Mouse (Mus musculus) lung, adult 2 months (tissue): ENCODE data around the gene Gm20388. TPM values are rescaled to one million over a fixed set of nuclear protein-coding genes. Genes with fewer than 3 reads are reported as not detected.

Experiments
- DNase-seq: peaks from one replicate; pipeline ENCODE4 v3.0.0; 2022
- H3K4me1 ChIP-seq: fragments of 200-500 bp; 2 replicates; pipeline ENCODE4 v1.6.1; 2011; ENCODE audit warnings: low read length; ENCODE audit not compliant: control insufficient read depth, insufficient read depth
- H3K4me3 ChIP-seq: fragments of 200-500 bp; replicated peaks from 2 replicates; pipeline ENCODE3; 2011; ENCODE audit warnings: low read depth, mild to moderate bottlenecking, control low read depth, low read length; ENCODE audit errors: extremely low read depth
- CTCF ChIP-seq: fragments of 200-500 bp; IDR thresholded peaks from 2 replicates; pipeline ENCODE4 v1.5.1; 2011; ENCODE audit warnings: mild to moderate bottlenecking, low read length, control low read depth; ENCODE audit not compliant: insufficient read depth
- POLR2A ChIP-seq: fragments of 200-500 bp; IDR thresholded peaks from 2 replicates; pipeline ENCODE4 v1.6.1; 2011; ENCODE audit warnings: low read depth, mild to moderate bottlenecking, control low read depth, low read length, borderline replicate concordance; ENCODE audit errors: extremely low read depth
- WGBS: fragments of 180-500 bp; shearing (Covaris S2); methylation state at CpG from one replicate; pipeline ENCODE4 v1.1.7; 2018; 5-methylcytosine and 5-hydroxymethylcytosine counted together
- polyA plus RNA-seq: library from polyadenylated mRNA; depleted of rRNA; stranded (reverse); fragments of >200 nt; gene quantifications from 2 replicates; pipeline ENCODE4 v1.2.3, GENCODE M21; 2012

The Gm20388 gene
- polyA plus RNA-seq, 1 experiment, result 67.8 TPM

- WGBS, result 40% methylated on average over 4 of the region's 4 CpGs
- no peak overlapping the region for H3K4me3 ChIP-seq
- DNase-seq, result no peak
- no peak for TF ChIP-seq POLR2A
- TF ChIP-seq CTCF, result no peak
- peaks cover 14% of the 10 kb centered on the region for H3K4me1 ChIP-seq
Observed at GRCm38 (mm10) chr8:121967977-121968376, 2057.3 kb downstream of the Gm20388 start.

- no peak for TF ChIP-seq CTCF
- no peak for TF ChIP-seq POLR2A
- 56% methylated on average over 4 of the region's 4 CpGs for WGBS
- Histone ChIP-seq H3K4me3 (no peak overlapping the region), H3K4me1 (peaks cover 14% of the 10 kb centered on the region)
- no peak for DNase-seq
Observed at GRCm38 (mm10) chr8:121968542-121968941, 2057.9 kb downstream of the Gm20388 start.

GRCm38 (mm10) chr8:121970225-121970624, 2059.6 kb downstream of the Gm20388 start:
- Histone ChIP-seq H3K4me3 (no peak overlapping the region), H3K4me1 (peaks cover 12% of the 10 kb centered on the region)
- no peak for TF ChIP-seq CTCF
- 68% methylated on average over 8 of the region's 8 CpGs for WGBS
- DNase-seq, result no peak

- TF ChIP-seq POLR2A (no peak), CTCF (no peak)
- no peak for DNase-seq
Observed at GRCm38 (mm10) chr8:121971488-121972058, 2060.9 kb downstream of the Gm20388 start.

GRCm38 (mm10) chr8:121973906-121974305, 2063.3 kb downstream of the Gm20388 start:
- H3K4me1 ChIP-seq, result no peaks in the 10 kb centered on the region
- 95% methylated on average over 28 of the region's 28 CpGs for WGBS
- DNase-seq, result no peak
- TF ChIP-seq CTCF (no peak), POLR2A (no peak)
- no peak overlapping the region for H3K4me3 ChIP-seq

More at GRCm38 (mm10) chr8:121971488-121972058, 2060.9 kb downstream of the Gm20388 start:
- 59% methylated on average over 17 of the region's 17 CpGs for WGBS
- H3K4me1 ChIP-seq, result peaks cover 12% of the 10 kb centered on the region
- H3K4me3 ChIP-seq, result no peak overlapping the region

GRCm38 (mm10) chr8:121977819-121978590, 2067.4 kb downstream of the Gm20388 start:
- TF ChIP-seq CTCF (peak; percentile 73), POLR2A (no peak)
- 69% methylated on average over 8 of the region's 8 CpGs for WGBS
- DNase-seq, result no peak
- no peaks in the 10 kb centered on the region for H3K4me1 ChIP-seq
- H3K4me3 ChIP-seq, result no peak overlapping the region

- 95% methylated on average over 13 of the region's 13 CpGs for WGBS
- H3K4me3 ChIP-seq, result no peak overlapping the region
- DNase-seq, result no peak
- TF ChIP-seq POLR2A, result no peak
- no peak for TF ChIP-seq CTCF
- H3K4me1 ChIP-seq, result no peaks in the 10 kb centered on the region
Observed at GRCm38 (mm10) chr8:121978670-121979069, 2068.0 kb downstream of the Gm20388 start.

- H3K4me3 ChIP-seq, result no peak overlapping the region
- DNase-seq, result no peak
- 94% methylated on average over 11 of the region's 11 CpGs for WGBS
- TF ChIP-seq POLR2A (no peak), CTCF (no peak)
- H3K4me1 ChIP-seq, result no peaks in the 10 kb centered on the region
Observed at GRCm38 (mm10) chr8:121980792-121981519, 2070.3 kb downstream of the Gm20388 start.

- DNase-seq, result no peak
- Histone ChIP-seq H3K4me3 (no peak overlapping the region), H3K4me1 (no peaks in the 10 kb centered on the region)
- 69% methylated on average over 7 of the region's 7 CpGs for WGBS
- no peak for TF ChIP-seq POLR2A
- no peak for TF ChIP-seq CTCF
Observed at GRCm38 (mm10) chr8:121981520-121981895, 2070.9 kb downstream of the Gm20388 start.
